Mouse (Mus musculus) layer of hippocampus, postnatal 14 days (tissue): ENCODE data around the gene Tsen54. TPM values are rescaled to one million over a fixed set of nuclear protein-coding genes. Genes with fewer than 3 reads are reported as not detected.

Experiments used
- DNase-seq, 2 experiments: peaks; one replicate each; pipeline ENCODE4 v3.0.0; 2021 to 2022; ENCODE audit warnings: low spot score in 2 of 2, mixed read lengths in 1 of 2
- long read RNA-seq, 2 experiments: library from polyadenylated mRNA; stranded (forward); transcript quantifications; one replicate each; pipeline ENCODE4 v2.0.0; 2021
- total RNA-seq, 2 experiments: library from RNA; stranded (reverse); gene quantifications; 2 replicates each; pipeline ENCODE4 v1.2.3; 2021

The Tsen54 gene
- 10 to 100 TPM; 12.4 to 15.0 TPM for total RNA-seq
- long read RNA-seq, experiment 1, partial matches to known transcripts = 1 of 10 reads
- long read RNA-seq, experiment 1, other reads (novel, unspliced or antisense) = 5 of 10 reads
- long read RNA-seq, experiment 2, partial matches to known transcripts = 1 of 8 reads
- long read RNA-seq, experiment 2, other reads (novel, unspliced or antisense) = 4 of 8 reads

DNA sequence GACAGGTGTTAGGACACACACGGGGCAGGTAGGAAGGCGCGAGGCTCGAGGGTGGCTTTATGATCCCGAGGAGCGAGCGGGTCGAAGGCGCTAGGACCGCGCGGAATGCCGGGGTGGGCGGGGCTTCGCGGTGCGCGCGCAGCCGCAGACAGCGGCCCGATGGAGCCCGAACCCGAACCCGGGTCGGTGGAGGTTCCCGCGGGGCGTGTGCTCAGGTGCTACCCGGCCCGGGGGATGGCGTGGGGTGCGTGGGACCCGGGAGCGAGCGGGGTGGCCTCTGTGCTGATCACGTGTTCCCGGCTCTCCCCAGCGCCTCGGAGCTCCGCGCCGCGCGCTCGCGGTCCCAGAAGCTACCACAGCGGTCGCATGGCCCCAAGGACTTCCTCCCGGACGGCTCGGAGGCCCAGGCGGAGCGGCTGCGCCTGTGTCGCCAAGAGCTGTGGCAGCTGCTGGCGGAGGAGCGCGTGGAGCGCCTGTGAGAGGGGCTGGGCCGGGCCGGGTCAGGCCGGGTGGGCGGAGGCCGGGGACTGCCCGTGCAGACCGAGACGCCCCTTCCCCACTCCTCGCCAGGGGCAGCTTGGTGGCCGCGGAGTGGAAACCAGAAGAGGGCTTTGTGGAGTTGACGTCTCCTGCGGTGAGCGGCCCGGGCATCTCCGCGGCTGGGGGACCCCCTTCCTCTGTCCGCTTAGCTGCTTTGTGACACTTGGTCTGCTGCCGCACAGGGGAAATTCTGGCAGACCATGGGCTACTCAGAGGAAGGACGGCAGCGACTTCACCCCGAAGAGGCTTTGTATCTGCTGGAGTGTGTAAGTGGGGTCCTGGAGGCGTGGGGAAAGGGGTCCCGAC is at the start of gene Tsen54:
Tsen54 (plus strand) TSS at position 120 of the 846 bp plus-strand sequence.
- DNase-seq = peak; percentile 78 to 83

DNA sequence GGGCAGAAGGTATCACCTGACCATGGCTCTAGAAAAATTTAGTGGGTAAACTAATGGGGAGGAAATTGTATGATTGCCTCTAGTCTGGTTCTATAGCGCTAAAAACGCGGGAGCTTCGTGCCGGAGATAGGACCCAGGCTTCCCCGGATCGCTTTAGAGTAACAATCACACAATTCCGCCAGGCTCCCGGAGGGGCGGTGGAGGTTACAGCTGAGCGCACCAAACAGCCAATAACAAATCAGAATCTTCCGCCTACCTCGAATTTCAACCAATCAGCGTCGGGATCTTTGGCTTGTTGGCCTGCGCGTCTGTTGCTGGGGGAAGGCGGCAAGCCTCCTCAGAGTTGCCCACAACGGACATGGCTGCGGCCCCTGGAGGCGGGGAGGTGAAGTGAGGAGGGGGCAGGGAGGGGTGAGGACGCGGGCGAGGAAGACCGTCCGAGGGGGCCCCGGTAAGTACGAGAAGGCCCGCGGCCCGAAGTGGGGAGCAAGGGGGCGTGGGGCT is 49.4 kb upstream of the Tsen54 start, which contains the start of gene Tmem94:
Tmem94 (plus strand) TSS at position 331 of the 504 bp plus-strand sequence.
- peak; percentile 99 for DNase-seq

DNA sequence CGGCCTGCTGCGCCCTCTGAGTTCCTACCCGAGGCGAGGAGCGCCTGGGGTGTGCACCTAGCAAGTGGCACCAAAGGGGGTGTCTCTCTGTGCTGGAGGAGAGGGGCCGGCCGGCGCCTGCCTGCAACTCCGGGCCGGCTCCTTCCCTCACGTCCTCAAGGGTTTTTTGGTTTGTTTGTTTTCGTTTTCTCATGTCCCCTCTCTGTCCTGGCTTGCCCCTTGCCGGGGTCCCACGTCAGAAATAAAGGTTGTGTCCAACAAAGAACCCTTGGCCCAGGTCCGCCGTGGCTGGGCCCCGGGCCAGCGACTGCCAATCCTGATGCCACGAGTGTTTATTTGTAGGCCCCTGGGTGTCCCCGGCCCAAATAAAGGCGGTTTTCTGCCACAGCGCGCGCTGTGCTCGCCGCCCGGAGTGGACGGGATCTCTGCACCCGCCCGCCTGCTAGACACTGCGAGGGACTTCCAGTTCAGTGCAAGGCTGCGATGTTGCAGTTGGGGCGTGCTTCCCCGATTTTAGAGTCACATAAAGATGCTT is 48.9 kb upstream of the Tsen54 start:
- DNase-seq = peak in 1 of 2 experiments; percentile 53

DNA sequence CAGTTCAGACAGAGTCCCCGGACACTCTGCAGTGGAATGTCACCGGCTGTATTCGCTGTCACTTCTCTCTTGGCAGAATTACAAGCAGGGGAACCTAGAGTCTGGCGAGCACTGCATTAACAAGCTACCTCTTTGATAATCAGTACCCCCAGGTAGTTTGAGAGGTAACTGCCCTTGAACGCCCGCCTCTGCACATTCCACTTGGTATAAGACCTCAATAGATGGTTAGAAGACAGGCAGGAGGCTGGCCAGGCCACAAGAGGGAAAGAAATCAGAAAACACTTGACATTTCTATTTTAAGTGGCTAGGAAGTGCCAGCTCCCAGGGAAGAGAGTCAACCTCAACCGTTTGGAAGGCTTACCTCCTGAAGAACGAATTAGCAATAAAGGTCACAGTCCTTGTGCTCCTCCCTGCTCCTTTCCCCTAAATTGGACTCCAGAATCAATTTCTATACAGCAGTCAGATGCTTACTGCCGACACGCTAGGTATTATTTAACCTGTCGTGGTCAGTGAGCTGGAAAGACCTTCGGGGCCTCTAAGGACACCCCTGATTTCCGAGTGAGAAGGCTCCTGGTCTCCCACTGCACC is 48.1 kb upstream of the Tsen54 start:
- DNase-seq = no peak

GRCm38 (mm10) chr11:115766981-115767380 is 47.5 kb upstream of the Tsen54 start:
- no peak for DNase-seq

- DNase-seq = no peak
Measured at GRCm38 (mm10) chr11:115768896-115769295, 45.6 kb upstream of the Tsen54 start.

DNA sequence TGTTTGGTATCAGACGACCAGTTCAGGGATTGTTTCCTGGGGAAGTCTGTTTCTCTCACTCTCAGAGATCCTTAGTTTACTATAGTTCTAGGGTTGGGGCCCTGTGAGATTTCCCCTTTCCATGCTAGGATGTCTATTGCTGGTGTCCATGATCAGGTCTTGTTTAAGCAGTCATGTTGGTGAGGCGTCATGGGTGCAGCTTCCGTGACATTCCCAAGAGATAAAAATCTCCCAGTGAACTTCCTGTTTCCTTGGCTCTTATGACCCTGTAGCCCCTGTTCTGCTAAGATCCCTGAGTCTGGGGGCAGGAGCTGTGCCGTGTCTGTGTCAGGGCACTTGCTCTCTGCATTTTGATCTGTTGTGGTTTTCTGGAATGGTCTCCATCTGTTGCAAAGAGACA is 39.9 kb upstream of the Tsen54 start:
- no peak for DNase-seq

GRCm38 (mm10) chr11:115775821-115776665 is 38.5 kb upstream of the Tsen54 start:
- no peak for DNase-seq

GRCm38 (mm10) chr11:115776954-115777353 is 37.6 kb upstream of the Tsen54 start:
- DNase-seq = no peak

DNA sequence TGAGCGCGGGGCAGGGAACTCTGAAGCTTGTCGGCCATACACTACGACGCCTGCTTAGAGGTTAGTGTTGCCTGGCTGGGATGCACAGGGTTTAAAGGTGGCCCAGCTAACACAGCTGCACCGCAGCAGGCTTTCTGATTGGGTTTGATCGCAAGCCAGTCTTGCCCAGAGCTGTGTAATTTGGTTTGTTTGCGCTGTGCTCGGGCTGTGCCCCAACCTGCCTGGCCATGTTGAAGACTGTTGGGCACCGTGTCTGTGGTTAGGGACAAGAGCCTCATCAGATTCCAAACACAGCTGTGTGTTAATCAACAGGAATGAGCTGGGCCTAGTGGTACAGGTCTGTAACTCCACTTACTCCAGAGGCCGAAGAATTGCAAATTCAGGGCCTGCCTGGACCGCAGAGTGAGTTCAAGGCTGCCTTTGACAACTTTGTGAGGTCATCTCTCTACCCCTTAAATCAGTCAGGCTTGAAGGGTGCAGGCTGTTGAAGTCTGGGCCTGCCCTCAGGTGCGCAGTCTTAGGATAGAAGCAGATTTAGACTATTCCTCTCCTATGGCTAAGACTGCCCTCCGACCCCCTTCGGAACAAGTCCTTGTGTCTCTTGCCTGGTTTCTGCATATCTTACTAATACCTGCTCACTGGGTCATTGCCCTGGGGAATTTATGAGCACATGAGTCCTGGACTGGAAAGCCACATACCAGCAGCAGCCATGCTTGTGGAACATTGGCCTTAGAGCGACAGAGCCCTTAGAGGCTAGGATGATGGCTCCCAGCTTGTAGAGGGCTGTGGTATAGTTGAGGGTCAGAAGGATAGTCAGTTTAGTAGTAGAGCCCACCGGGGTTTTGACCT is 36.8 kb upstream of the Tsen54 start:
- no peak for DNase-seq

GRCm38 (mm10) chr11:115779038-115779571 is 35.4 kb upstream of the Tsen54 start:
- DNase-seq = peak; percentile 50 to 55

GRCm38 (mm10) chr11:115780141-115781070 is 34.1 kb upstream of the Tsen54 start:
- DNase-seq = peak in 1 of 2 experiments; percentile 60

DNA sequence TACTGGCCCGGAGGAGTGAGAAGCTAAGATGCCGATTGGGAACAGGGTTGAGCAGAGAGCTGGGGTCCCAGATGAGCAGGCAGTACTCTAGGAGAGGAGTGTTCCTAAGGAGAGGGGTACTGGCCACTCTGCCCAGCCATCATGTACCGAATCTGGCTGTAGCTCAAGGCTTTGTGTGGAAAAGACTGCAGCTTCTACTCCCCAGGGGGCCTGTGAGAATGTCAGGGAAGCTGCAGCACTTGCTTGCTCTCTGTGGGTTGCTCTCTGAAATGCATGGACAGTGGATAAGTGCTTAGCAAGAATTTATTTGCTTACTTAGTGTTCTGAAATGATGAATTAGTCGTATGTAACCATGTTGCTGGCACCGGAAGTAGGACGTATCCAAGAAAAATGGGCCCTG is 28.1 kb upstream of the Tsen54 start:
- no peak for DNase-seq

GRCm38 (mm10) chr11:115789787-115790186 is 24.7 kb upstream of the Tsen54 start:
- no peak for DNase-seq

- DNase-seq = no peak
Measured at GRCm38 (mm10) chr11:115791919-115792318, 22.6 kb upstream of the Tsen54 start.

DNA sequence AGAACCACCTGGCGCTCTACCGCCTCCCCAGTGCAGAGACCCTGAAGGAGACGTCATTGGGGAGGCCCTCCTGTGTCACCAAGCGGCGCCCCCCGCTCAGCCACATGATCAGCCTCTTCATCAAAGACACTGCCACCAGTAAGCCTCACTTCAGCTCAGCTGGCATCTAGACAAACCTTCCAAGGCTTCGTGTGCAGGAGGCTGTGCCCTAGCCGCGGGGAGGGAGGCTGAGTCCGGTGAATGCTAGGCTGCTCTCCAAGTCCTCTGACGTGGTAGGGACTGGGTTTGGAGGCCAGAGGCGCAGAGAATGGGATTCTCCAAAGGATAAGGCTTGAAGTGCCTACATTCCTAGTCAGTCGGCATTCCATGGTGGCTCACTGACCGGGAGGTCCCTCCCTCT is 22.2 kb upstream of the Tsen54 start:
- DNase-seq = no peak

- no peak for DNase-seq
Measured at GRCm38 (mm10) chr11:115796898-115797297, 17.6 kb upstream of the Tsen54 start.

DNA sequence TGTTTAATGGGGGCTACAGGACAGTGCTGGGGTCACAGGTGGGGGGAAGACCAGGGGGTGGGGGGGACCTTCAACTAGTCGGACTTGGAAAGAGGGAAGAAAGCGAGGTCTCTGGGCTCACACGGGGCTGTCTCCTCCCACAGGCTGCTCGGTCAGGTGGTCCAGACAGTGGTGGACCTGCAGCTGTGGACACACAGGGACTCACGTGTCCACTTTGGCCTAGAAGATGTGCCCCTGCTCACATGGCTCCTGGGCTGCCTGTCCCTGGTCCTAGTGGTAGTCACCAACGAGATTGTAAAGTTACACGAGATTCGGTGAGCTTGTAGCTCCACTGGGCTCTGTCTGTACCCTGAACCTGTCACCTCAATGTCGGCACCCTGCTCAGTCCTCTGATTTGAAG is 16.9 kb upstream of the Tsen54 start:
- DNase-seq = no peak
